Mouse (Mus musculus): ENCODE results near the gene Vangl1.

GRCm38 (mm10) chr3:102128242-102128641, 76.3 kb downstream of the Vangl1 start:
- TF ChIP-seq CTCF (IDR thresholded peaks at IDR 0.05; ENCODE audit: control insufficient read depth, insufficient read depth, insufficient read length) = no peak
- no peak for TF ChIP-seq MAX (IDR thresholded peaks at IDR 0.05)
- TF ChIP-seq MYOG (IDR thresholded peaks at IDR 0.05; ENCODE audit: control insufficient read depth, extremely low read depth, insufficient read length) = no peak
- no peak for TF ChIP-seq USF1 (IDR thresholded peaks at IDR 0.05; ENCODE audit: low read depth)
- TF ChIP-seq CEBPB (IDR thresholded peaks at IDR 0.05; ENCODE audit: low read depth) = no peak
- TF ChIP-seq MYOD1 (IDR thresholded peaks at IDR 0.05; ENCODE audit: control insufficient read depth, insufficient read length, low read depth) = no peak
